Mouse (Mus musculus) embryonic facial prominence, embryonic 10.5 days (tissue): ENCODE results near the gene Kcnj6. TPM values are rescaled to one million over a fixed set of nuclear protein-coding genes. Genes with fewer than 3 reads are reported as not detected.

Experiments used
- DNase-seq: peaks from one replicate; pipeline ENCODE4 v3.0.0-alpha.2; 2017; ENCODE audit warnings: low spot score
- H3K27ac ChIP-seq: fragments of 300-500 bp; sonication (generic); replicated peaks from 2 replicates; pipeline ENCODE4 v1.5.1; 2016; ENCODE audit warnings: mild to moderate bottlenecking
- H3K27me3 ChIP-seq: fragments of 300-500 bp; sonication (generic); replicated peaks from 2 replicates; pipeline ENCODE4 v1.6.1; 2016; ENCODE audit warnings: low read depth, mild to moderate bottlenecking; ENCODE audit not compliant: poor library complexity, severe bottlenecking
- H3K36me3 ChIP-seq: fragments of 300-500 bp; sonication (generic); replicated peaks from 2 replicates; pipeline ENCODE4 v1.6.1; 2016; ENCODE audit warnings: mild to moderate bottlenecking, moderate library complexity
- H3K4me1 ChIP-seq: fragments of 300-500 bp; sonication (generic); 2 replicates; pipeline ENCODE4 v1.6.1; 2016
- H3K4me3 ChIP-seq: fragments of 300-500 bp; sonication (generic); 2 replicates; pipeline ENCODE4 v1.5.1; 2016; ENCODE audit warnings: mild to moderate bottlenecking, moderate library complexity
- H3K9me3 ChIP-seq: fragments of 300-500 bp; sonication (generic); 2 replicates; pipeline ENCODE4 v1.6.1; 2016; ENCODE audit warnings: mild to moderate bottlenecking
- WGBS: fragments of 180-500 bp; shearing (Covaris S2); methylation state at CpG from one replicate; pipeline ENCODE4 v1.1.7; 2016; 5-methylcytosine and 5-hydroxymethylcytosine counted together
- polyA plus RNA-seq: library from polyadenylated mRNA; unstranded; fragments of >200 nt; fragmentation: Nextera tagmentation; extraction: Ambion mirVana; gene quantifications from 2 replicates; pipeline ENCODE4 v1.2.1, GENCODE M21; 2016

The Kcnj6 gene
- polyA plus RNA-seq, 1 experiment from 2014 or later: 0.22 TPM

DNA sequence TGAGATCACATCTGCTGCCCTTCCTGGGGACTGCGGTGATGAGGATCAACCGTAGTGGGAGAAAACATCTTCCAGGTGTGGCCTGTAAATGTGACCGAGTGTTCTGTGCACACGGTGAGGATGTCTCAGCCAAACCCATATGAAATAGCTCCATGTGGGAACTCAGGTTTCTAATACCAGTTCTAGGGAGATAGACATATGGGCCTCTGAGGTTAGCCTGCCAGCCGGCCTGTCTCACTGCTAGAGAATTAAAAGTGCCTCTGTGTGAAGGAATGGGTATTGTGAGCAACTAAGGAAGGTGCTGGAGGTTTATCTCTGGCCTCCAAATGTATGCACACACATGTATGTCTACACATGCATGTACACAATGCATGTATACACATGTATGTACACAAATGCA lies 129.1 kb downstream of the Kcnj6 start:
- Histone ChIP-seq H3K36me3 (no peaks in the 10 kb centered on the region), H3K4me1 (peaks cover 16% of the 10 kb centered on the region), H3K27me3 (no peaks in the 10 kb centered on the region), H3K9me3 (no peaks in the 10 kb centered on the region), H3K27ac (no peak overlapping the region), H3K4me3 (no peak overlapping the region)
- DNase-seq: no peak
- WGBS: 64% methylated on average over 5 of the region's 5 CpGs

DNA sequence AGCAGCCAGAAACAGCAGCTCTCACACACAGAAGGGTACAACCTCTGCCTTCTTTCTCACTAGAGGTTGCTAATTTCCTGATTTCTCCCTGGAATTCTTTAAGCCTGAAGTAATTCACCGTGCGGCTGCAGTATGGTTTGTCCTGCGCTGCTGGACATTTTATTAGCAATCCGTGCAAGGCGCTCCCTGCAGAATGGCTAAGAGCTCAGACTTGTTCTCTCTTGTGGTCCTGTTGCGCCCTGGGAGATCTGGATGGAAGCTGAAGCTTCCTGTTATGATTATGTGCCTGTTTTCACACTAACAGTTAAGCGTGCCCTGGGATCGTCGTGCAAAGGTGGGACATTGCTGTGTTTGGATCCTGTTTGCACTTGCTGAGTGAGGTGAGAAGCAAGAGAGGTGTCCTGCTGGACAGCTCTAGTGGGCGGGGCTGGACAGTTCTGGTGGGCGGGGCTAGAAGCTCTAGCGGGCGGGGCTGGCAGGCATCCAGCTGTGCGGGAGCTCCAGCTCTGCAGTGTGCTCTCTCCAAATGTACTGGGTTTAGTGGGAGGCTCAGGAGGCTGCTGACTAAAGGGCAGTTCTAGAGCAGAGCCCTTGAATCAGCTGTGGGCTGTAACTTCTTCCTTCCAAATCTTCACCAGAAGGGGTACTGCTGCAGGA lies 131.1 kb downstream of the Kcnj6 start:
- no peaks in the 10 kb centered on the region for H3K36me3 ChIP-seq
- WGBS: 55% methylated on average over 14 of the region's 14 CpGs
- H3K4me3 ChIP-seq: no peak overlapping the region
- peak; percentile 60 for DNase-seq
- H3K4me1 ChIP-seq: peaks cover 11% of the 10 kb centered on the region
- H3K9me3 ChIP-seq: no peaks in the 10 kb centered on the region
- H3K27me3 ChIP-seq: no peaks in the 10 kb centered on the region
- H3K27ac ChIP-seq: no peak overlapping the region

DNA sequence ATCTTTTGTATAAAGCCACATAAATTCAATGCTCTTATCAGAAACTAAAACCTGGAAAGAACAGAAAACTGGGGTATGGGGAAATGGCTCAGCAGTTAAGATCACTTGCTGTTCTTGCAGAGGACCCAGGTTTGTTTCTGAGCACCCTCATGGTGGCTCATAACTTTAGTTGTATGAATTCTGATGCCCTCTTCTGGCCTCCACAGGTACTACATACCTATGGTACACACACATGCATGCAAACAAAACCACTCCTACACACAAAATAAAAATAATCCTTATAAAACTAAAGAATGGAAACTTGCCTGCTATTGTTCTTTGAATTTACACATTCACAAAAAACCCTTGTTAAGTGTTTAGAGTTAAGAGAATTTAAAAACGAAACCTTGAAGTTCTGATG lies 131.7 kb downstream of the Kcnj6 start:
- WGBS: 96% methylated on average over 1 of the region's 1 CpGs
- no peak overlapping the region for H3K4me3 ChIP-seq

DNA sequence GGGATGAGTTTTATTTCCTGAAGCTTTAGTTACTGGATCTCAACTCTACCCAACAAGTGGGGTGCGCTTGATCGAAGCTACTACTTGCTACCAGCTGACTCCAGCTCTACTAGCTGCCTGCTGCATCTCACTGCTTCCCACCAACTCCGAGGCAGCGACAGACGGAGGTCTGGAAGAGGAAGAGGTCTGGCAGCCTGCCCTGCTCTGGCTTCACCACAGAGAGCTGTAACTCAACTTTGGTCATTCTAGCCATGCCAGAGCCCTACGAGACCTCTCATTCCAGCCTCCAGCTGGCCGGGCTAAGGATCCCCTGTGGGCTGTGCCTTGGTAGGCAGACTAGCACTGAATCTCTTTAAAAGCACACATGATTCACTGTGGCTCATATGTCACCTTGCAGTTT lies 132.4 kb downstream of the Kcnj6 start:
- 93% methylated on average over 7 of the region's 7 CpGs for WGBS
- H3K4me3 ChIP-seq: no peak overlapping the region
- no peak for DNase-seq
- no peaks in the 10 kb centered on the region for H3K9me3 ChIP-seq
- no peaks in the 10 kb centered on the region for H3K36me3 ChIP-seq
- peaks cover 11% of the 10 kb centered on the region for H3K4me1 ChIP-seq
- H3K27ac ChIP-seq: no peak overlapping the region
- H3K27me3 ChIP-seq: no peaks in the 10 kb centered on the region

More for the DNA sequence above, 131.7 kb downstream of the Kcnj6 start:
- no peaks in the 10 kb centered on the region for H3K27me3 ChIP-seq
- DNase-seq: no peak
- H3K36me3 ChIP-seq: no peaks in the 10 kb centered on the region
- peaks cover 11% of the 10 kb centered on the region for H3K4me1 ChIP-seq
- no peaks in the 10 kb centered on the region for H3K9me3 ChIP-seq
- no peak overlapping the region for H3K27ac ChIP-seq

GRCm38 (mm10) chr16:94863475-94863874 lies 134.0 kb downstream of the Kcnj6 start:
- WGBS: 91% methylated on average over 5 of the region's 5 CpGs
- Histone ChIP-seq H3K27ac (no peak overlapping the region), H3K4me1 (peaks cover 11% of the 10 kb centered on the region), H3K36me3 (no peaks in the 10 kb centered on the region), H3K27me3 (no peaks in the 10 kb centered on the region), H3K9me3 (no peaks in the 10 kb centered on the region), H3K4me3 (no peak overlapping the region)
- DNase-seq: no peak

DNA sequence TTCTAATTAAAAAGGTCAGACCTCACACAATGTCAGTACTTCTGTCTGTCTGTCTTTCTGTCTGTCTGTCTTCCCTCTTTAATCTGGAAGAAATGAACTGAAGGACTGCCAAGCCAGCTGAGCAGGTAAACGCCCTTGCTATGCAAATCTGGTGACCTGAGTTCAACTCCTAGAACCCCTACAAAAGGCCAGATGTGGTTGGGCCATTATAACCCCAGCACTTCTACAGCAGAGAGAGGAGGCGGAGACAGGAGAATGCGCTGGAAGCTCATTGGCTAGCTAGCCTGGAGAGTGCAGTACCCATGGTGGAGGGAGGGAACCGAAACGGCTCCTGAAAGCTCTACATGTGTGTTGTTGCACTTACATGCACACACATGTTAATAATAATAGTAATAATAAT lies 141.5 kb downstream of the Kcnj6 start:
- no peaks in the 10 kb centered on the region for H3K27me3 ChIP-seq
- H3K27ac ChIP-seq: no peak overlapping the region
- no peak for DNase-seq
- H3K9me3 ChIP-seq: no peaks in the 10 kb centered on the region
- H3K36me3 ChIP-seq: no peaks in the 10 kb centered on the region
- 0 out of 2 replicates have a peak, but pooled peaks cover 6% of the 10 kb centered on the region for H3K4me1 ChIP-seq
- WGBS: 93% methylated on average over 5 of the region's 5 CpGs
- H3K4me3 ChIP-seq: no peak overlapping the region

DNA sequence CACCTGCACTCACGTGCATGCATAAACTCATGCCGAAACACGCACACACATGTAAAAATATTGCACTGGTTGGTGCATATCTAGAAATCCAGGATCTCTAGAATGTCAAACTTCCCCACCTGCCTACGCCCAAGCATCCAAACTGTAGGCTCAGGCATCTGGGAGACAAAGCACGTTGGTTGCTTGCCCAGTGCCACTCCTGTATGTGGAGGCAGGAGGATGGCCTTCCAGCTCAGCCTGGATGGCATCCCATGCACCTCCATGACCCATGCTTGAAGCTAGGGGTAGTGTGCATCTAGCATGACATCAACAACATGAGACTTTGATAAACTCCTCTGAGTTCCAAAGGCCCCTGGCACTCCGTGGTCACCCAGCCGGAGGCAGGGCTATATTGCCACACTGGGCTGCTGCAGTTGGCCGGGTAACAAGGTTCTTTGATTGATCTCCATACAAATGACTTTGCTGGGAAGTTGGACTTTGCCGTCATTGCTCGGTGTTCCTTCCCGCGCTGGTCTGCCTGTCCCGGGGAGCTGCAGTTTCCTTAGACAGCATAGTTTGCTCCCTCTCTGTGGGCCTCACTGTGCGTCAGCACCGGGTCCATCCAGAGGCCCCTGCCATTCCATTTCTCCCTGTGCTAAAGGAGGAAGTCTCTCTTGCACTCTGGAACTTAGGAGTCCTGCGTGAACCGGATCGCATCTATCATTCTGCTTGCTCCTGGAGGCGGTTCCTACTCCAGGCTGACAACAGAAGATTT lies 144.9 kb downstream of the Kcnj6 start:
- Histone ChIP-seq H3K27ac (no peak overlapping the region), H3K27me3 (no peaks in the 10 kb centered on the region), H3K4me1 (0 out of 2 replicates have a peak, but pooled peaks cover 14% of the 10 kb centered on the region), H3K36me3 (no peaks in the 10 kb centered on the region), H3K9me3 (no peaks in the 10 kb centered on the region), H3K4me3 (no peak overlapping the region)
- DNase-seq: no peak
- 86% methylated on average over 19 of the region's 19 CpGs for WGBS

- Histone ChIP-seq H3K4me1 (0 out of 2 replicates have a peak, but pooled peaks cover 14% of the 10 kb centered on the region), H3K9me3 (no peaks in the 10 kb centered on the region), H3K36me3 (no peaks in the 10 kb centered on the region), H3K27ac (no peak overlapping the region), H3K27me3 (no peaks in the 10 kb centered on the region), H3K4me3 (no peak overlapping the region)
- no peak for DNase-seq
- 63% methylated on average over 14 of the region's 14 CpGs for WGBS
These were observed 147.1 kb downstream of the Kcnj6 start for GRCm38 (mm10) chr16:94850393-94850792.

DNA sequence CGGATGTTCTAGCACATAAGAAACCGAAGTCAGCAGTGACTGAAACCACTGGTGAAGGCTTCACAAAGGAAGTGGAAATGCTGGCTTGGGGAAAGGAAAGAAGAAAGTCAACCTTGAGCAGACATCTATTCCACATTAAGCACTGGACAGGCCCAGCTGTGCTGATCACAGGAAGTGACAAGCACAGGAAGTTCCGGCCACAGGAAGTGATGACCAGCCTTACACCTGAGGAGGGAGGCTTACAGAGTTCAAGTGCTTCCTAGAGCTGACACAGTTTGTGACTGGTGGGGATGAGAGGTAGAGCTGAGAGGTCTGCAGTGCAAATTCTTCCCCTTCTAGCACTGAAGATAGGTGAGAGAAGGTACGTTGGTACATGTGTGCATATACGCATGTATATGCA lies 151.5 kb downstream of the Kcnj6 start:
- no peak overlapping the region for H3K4me3 ChIP-seq
- H3K27me3 ChIP-seq: no peaks in the 10 kb centered on the region
- peaks cover 31% of the 10 kb centered on the region for H3K4me1 ChIP-seq
- H3K27ac ChIP-seq: no peak overlapping the region
- no peaks in the 10 kb centered on the region for H3K9me3 ChIP-seq
- no peak for DNase-seq
- H3K36me3 ChIP-seq: no peaks in the 10 kb centered on the region
- WGBS: 91% methylated on average over 5 of the region's 5 CpGs

- H3K27ac ChIP-seq: no peak overlapping the region
These were observed 152.7 kb downstream of the Kcnj6 start for GRCm38 (mm10) chr16:94844769-94845168.

DNA sequence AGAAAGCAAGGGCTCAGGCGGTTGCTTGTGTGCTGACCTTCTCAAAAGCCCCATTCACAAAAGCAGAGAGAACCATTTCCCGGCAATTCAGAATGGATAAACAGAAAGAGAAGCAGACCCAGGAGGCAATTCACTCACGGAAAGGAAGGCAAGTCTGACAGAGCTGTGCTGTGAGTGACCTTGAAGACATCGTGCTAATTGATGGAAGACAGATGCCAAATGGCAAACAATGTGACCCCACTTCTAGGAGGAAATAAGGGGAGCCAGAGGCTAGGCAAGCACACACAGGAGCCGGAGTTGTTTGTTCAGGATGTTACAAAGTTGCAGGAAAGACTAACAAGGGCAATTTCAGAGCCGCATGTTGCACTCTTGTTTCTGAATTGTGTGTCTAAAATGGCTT lies 158.1 kb downstream of the Kcnj6 start:
- Histone ChIP-seq H3K4me1 (peaks cover 21% of the 10 kb centered on the region), H3K27me3 (no peaks in the 10 kb centered on the region), H3K27ac (no peak overlapping the region), H3K36me3 (no peaks in the 10 kb centered on the region), H3K4me3 (no peak overlapping the region), H3K9me3 (no peaks in the 10 kb centered on the region)
- DNase-seq: no peak
- 32% methylated on average over 6 of the region's 6 CpGs for WGBS

More at GRCm38 (mm10) chr16:94844769-94845168, 152.7 kb downstream of the Kcnj6 start:
- Histone ChIP-seq H3K36me3 (no peaks in the 10 kb centered on the region), H3K4me3 (no peak overlapping the region), H3K27me3 (no peaks in the 10 kb centered on the region), H3K9me3 (no peaks in the 10 kb centered on the region), H3K4me1 (peaks cover 28% of the 10 kb centered on the region)
- 39% methylated on average over 4 of the region's 4 CpGs for WGBS
- DNase-seq: no peak

DNA sequence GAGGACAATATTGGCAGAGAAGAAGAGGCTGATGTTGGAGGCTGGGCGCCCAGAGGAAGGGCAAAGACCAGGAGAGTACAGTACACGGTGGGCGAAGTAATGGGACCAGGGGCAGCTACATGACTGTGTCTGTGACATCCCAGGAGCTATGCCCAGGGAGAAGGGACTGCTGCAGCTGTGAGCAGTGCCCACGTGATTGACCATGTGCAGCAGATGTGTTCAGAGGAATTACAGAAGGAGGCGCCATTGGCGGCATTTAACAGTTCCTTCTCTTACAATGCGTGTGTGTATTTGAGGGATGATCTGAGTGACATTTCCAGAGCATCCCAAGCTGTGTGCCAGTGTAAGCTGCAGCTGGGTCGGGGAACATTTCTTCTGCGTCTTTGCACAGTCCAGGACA lies 159.6 kb downstream of the Kcnj6 start:
- no peaks in the 10 kb centered on the region for H3K9me3 ChIP-seq
- peaks cover 9% of the 10 kb centered on the region for H3K4me1 ChIP-seq
- no peak overlapping the region for H3K27ac ChIP-seq
- DNase-seq: no peak
- H3K36me3 ChIP-seq: no peaks in the 10 kb centered on the region
- H3K27me3 ChIP-seq: no peaks in the 10 kb centered on the region
- whole genome bisulfite sequencing: 83% methylated on average over 9 of the region's 9 CpGs
- H3K4me3 ChIP-seq: no peak overlapping the region

GRCm38 (mm10) chr16:94834502-94834901 lies 163.0 kb downstream of the Kcnj6 start:
- no peaks in the 10 kb centered on the region for H3K36me3 ChIP-seq
- no peak overlapping the region for H3K27ac ChIP-seq
- DNase-seq: no peak
- no peaks in the 10 kb centered on the region for H3K9me3 ChIP-seq
- no peak overlapping the region for H3K4me3 ChIP-seq
- 92% methylated on average over 9 of the region's 9 CpGs for WGBS
- no peaks in the 10 kb centered on the region for H3K27me3 ChIP-seq
- peaks cover 7% of the 10 kb centered on the region for H3K4me1 ChIP-seq
